Mouse (Mus musculus): ENCODE results near the gene Mad1l1.

Gene Mad1l1

GRCm38 (mm10) chr5:140331615-140332512 is 10.5 kb upstream of the Mad1l1 start, which contains the start of gene Mrm2:
TSS of gene Mrm2 (minus strand) at chr5:140331898.
- in situ Hi-C loops (cut with MboI, MseI): no loop called here

DNA sequence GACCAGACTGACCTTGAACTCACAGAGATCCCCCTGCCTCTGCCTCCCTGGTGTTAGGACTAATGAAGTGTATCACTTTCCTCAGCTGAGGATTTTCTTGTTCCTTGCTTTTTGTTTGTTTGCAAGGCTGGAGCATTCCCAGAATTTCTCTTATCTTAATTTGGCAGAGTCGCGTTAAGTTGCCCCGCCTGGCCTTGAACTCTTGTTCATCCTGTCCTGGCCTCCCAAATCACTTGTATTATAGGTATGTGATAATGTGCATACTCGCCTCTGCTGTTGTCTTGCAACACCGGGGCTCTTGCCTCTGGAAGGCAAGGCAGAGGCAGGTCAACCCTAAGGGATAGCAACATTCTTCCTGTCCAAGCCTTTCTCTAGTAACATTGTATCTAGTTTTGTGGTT is 2.7 kb upstream of the Mad1l1 start:
- in situ Hi-C loops (cut with MboI, MseI): no loop called here

- in situ Hi-C loops (cut with MboI, MseI): no loop called here
These were observed 614 bp upstream of the Mad1l1 start for GRCm38 (mm10) chr5:140321756-140322575.

DNA sequence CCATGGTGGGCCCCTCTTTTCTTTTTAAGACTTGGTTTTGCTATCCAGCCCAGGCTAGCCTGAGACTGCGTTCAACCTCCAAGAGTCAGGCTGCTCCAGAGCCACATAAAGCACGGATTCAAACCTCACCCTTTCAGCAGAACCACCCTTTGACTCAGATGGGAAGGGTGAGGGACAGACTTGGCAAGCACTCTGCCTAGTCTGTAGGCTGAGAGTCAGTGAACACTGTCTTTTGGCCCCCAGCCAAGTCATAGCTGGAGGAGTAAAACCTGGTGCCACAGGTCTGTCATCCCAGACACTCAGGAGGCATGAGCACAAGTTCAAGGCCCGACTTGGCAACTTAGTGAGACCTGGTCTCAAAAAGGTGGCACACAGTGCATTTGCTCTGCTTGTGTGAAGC is 4.6 kb downstream of the Mad1l1 start:
- in situ Hi-C loops (cut with MboI, MseI): loop anchor here in 1 of 2 experiments (10.0 kb wide), 1 partner anchor 482 kb away; no protein-coding TSS in a partner anchor

DNA sequence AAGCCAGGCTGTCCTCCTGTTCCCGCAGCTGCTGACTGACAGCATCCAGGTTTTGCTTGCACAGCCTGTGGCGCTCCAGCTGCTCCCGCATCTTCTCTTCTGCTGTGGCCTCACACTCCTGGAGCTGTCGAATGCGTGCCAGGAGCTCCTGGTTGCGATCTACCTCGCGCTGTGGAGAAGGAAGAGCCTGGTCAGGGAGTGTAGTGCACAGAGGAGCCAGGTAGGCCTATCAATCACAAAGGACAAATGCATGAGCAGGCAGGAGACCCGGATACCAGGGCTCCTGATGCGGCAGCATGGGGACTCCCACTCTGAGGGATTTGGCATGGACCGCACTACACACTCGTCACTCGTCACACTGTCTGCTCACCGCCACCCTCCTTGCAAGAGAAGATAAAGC is 13.8 kb downstream of the Mad1l1 start:
- in situ Hi-C loops (cut with MboI, MseI): loop anchor here in 1 of 2 experiments (5.0 kb wide), 1 partner anchor 605 kb away; no protein-coding TSS in a partner anchor

DNA sequence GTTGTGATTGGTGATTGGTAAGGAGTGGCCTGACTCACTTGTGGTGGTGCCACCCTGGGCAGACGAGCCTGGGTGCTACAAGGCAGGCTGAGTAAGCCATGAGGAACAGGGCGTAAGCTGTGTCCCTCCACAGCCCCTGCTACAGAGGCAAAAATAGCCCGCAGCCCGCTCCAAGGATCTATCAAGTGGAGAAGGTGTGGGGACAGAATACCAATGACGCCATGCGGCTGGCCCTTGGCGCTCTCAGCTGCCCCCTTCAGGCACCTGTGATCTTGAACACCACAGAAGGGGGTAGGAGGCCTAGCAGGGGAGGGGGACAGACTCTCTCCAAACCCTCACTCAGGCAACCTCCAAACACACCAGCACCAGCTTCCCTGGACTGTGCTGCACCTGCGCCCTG is 15.3 kb downstream of the Mad1l1 start:
- in situ Hi-C loops (cut with MboI, MseI): loop anchor here in 1 of 2 experiments (5.0 kb wide), 1 partner anchor 604 kb away; no protein-coding TSS in a partner anchor

DNA sequence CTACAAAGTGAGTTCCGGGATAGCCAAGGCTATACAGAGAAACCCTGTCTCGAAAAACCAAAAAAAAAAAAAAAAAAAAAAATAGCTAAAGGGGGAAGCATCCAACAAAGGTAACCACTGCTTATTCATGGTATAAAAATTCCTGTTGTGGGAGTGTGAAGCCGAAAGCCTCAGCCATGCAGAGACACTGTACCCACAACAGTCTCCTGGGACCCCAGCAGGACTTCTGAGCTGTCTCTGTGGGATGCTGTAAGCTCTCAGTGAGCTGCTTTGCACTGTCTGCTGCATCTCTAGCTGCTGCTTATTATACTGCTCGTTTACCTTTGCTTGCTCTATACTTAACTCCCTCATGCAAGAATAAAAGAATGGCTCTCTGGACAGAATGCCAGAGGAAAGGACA is 23.1 kb downstream of the Mad1l1 start:
- in situ Hi-C loops (cut with MboI, MseI): loop anchor here in 1 of 2 experiments (10.0 kb wide), 1 partner anchor 453 kb away; no protein-coding TSS in a partner anchor

- in situ Hi-C loops (cut with MboI, MseI): loop anchor here in 1 of 2 experiments (10.0 kb wide), 1 partner anchor 447 kb away; no protein-coding TSS in a partner anchor
These were observed 29.2 kb downstream of the Mad1l1 start for GRCm38 (mm10) chr5:140292152-140292551.

DNA sequence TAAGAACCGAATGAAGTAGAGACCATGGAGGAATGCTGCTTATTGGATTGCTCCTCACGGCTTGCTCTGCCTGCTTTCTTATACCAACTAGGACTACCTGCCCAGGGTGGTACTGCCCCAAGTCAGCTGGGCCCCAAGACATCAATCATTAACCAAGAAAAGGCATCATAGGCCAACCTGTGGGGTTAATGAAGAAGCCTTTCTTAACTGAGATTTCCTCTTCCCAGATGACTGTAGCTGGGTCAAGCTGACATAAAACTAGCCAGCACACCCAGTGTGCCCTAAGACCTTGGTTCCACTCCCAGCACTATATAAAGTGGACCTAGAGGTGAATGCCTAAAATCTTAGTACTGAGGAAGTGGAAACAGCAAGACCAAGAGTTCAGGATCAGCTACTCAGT is 32.2 kb downstream of the Mad1l1 start:
- in situ Hi-C loops (cut with MboI, MseI): no loop called here

- in situ Hi-C loops (cut with MboI, MseI): no loop called here
These were observed 33.1 kb downstream of the Mad1l1 start for GRCm38 (mm10) chr5:140288287-140288686.

GRCm38 (mm10) chr5:140284761-140285160 is 36.6 kb downstream of the Mad1l1 start:
- in situ Hi-C loops (cut with MboI, MseI): no loop called here

GRCm38 (mm10) chr5:140284011-140284410 is 37.3 kb downstream of the Mad1l1 start:
- in situ Hi-C loops (cut with MboI, MseI): no loop called here

- in situ Hi-C loops (cut with MboI, MseI): no loop called here
These were observed 38.5 kb downstream of the Mad1l1 start for GRCm38 (mm10) chr5:140282900-140283299.

- in situ Hi-C loops (cut with MboI, MseI): no loop called here
These were observed 39.0 kb downstream of the Mad1l1 start for GRCm38 (mm10) chr5:140282376-140282775.

DNA sequence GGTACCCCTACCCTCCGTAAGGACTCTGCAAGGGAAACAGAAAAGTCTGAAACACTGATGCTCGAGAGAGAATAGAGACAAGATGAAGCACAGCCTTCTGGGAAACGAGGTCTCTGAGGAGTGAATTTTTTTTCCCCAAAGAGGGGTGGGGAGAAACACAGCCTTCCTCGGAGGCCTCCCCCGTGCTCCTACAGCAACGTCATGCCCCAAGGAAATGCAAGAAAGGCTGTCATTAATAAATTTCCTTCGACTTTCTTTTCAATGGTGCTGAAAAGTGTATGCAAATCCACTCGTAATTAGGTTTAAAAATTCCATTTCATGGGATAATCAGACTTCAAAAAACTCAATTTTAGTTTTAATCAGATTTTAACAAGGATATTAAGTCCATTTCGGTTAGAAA is 41.1 kb downstream of the Mad1l1 start:
- in situ Hi-C loops (cut with MboI, MseI): no loop called here

GRCm38 (mm10) chr5:140276779-140277178 is 44.6 kb downstream of the Mad1l1 start:
- in situ Hi-C loops (cut with MboI, MseI): loop anchor here in 1 of 2 experiments (10.0 kb wide), 1 partner anchor 1682 kb away; no protein-coding TSS in a partner anchor

DNA sequence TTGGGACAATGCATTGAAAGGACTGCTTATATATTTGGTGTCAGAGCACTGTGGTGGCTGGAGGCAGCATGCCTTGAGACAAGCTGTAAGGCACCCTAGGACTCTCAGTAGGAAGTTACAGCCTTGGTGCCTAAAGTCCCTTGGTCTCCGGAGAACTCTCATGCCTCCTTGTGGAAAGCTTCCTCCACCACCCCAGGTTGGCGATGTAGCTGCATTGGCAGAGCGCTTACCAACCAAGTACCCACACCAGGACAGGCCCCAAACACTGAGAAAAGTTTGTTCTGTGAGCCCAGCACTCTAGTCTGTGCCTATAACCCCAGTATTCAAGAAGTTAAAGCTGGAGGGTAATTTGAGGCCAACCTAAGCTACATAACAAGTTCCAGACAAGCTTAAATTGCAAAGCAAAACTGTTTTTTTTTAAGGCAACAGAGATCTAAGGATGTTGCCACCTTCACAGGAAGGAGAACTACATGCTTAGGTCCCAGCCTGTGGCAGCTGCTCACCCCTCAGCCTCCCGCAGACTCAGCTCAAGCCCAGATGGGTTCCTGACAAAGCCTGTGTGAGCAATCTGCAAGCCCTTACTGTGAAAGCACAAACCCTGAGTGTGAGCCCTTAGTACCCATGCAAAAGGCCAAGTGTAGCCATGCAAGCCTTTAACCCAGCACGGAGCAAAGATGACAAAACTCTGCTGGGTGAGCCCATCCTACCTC is 50.2 kb downstream of the Mad1l1 start:
- in situ Hi-C loops (cut with MboI, MseI): loop anchor here in 1 of 2 experiments (10.0 kb wide), 1 partner anchor 1676 kb away; no protein-coding TSS in a partner anchor

GRCm38 (mm10) chr5:140268396-140268795 is 53.0 kb downstream of the Mad1l1 start:
- in situ Hi-C loops (cut with MboI, MseI): no loop called here

GRCm38 (mm10) chr5:140267061-140267460 is 54.3 kb downstream of the Mad1l1 start:
- in situ Hi-C loops (cut with MboI, MseI): no loop called here

GRCm38 (mm10) chr5:140264825-140265575 is 56.4 kb downstream of the Mad1l1 start:
- in situ Hi-C loops (cut with MboI, MseI): no loop called here
